Mouse (Mus musculus) CH12.LX (cell line): ENCODE measurements at regions not wholly inside any gene's neighbourhood (a gene's known extent, or its start where the extent isn't known, plus 50 kb on each side); places are given as distances from the start of the nearest gene placed in this dataset.

Experiments
- CHD2 ChIP-seq: IDR thresholded peaks from 2 replicates; pipeline ENCODE4 v1.6.1; 2011; ENCODE audit warnings: low read length, improper control_type of control experiment
- CTCF ChIP-seq, 2 experiments: IDR thresholded peaks in 1 of 2; conservative IDR thresholded peaks in 1 of 2; 2 replicates each; pipeline ENCODE4 v1.5.1; 2011 to 2012; ENCODE audit warnings: low read depth in 2 of 2, low read length in 2 of 2, improper control_type of control experiment in 1 of 2, inconsistent platforms in 1 of 2, mild to moderate bottlenecking in 1 of 2, moderate library complexity in 1 of 2
- EP300 ChIP-seq: IDR thresholded peaks from 2 replicates; pipeline ENCODE4 v1.6.1; 2011; ENCODE audit warnings: low read length, improper control_type of control experiment
- IRF4 ChIP-seq: IDR thresholded peaks from 2 replicates; pipeline ENCODE4 v1.6.1; 2014; ENCODE audit warnings: low read depth, mild to moderate bottlenecking, inconsistent platforms, low read length, improper control_type of control experiment
- KAT2A ChIP-seq: IDR thresholded peaks from 2 replicates; pipeline ENCODE4 v1.6.1; 2012; ENCODE audit warnings: low read length, improper control_type of control experiment, inconsistent platforms; ENCODE audit not compliant: insufficient replicate concordance
- POLR2A ChIP-seq: IDR thresholded peaks from 2 replicates; pipeline ENCODE4 v1.6.1; 2011; ENCODE audit warnings: low read depth, mild to moderate bottlenecking, improper control_type of control experiment, low read length
- SIN3A ChIP-seq: IDR thresholded peaks from 2 replicates; pipeline ENCODE4 v1.6.1; 2012; ENCODE audit warnings: low read length, improper control_type of control experiment, inconsistent platforms
- SMC3 ChIP-seq: IDR thresholded peaks from 2 replicates; pipeline ENCODE4 v1.6.1; 2011; ENCODE audit warnings: low read depth, low read length, improper control_type of control experiment
- ZC3H11A ChIP-seq: IDR thresholded peaks from 2 replicates; pipeline ENCODE4 v1.6.1; 2012; ENCODE audit warnings: low read depth, mild to moderate bottlenecking, inconsistent platforms, low read length, improper control_type of control experiment

DNA sequence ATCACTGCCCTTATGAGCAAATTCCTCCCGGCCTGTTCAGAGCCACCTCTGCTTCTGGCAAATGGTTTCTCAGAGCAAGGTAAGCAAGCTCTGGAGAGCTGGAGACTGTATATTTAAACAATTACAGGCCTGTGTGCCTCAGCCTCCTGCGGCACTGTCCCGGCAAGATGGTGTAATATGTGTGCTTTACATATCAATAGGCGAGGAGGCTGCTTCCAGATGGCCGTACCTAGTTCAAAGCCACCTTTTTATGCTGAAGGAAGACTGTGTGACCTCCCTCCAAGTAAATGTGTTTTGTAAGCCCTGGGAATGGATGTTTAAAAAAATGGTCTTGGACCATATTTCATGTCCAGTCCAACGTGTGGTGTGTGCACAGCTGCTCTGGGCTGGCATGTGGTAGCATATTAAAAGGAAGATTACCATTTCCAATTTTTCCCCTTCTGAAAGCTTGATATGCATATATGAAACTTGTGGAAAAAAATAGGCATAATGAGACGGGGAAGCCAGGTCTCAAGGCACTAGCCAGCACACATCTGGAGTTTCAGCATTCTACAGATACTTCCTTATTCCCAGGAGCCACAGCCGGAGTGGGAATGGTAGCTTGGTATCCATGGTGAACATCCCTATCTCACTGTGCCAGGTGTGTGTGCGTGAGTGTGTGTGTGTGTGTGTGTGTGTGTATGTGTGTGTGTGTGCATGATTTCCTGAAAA is 717.6 kb upstream of the Car8 start:
- no peak for TF ChIP-seq CTCF (conservative IDR thresholded peaks at IDR 0.05 in 1 of 2, IDR thresholded peaks at IDR 0.05 in 1 of 2; ENCODE audit: low read depth in 2 of 2, low read length in 2 of 2)
- TF ChIP-seq EP300: no peak
- TF ChIP-seq KAT2A: no peak
- TF ChIP-seq ZC3H11A: no peak
- TF ChIP-seq SIN3A: no peak
- no peak for TF ChIP-seq CHD2
- no peak for TF ChIP-seq POLR2A
- TF ChIP-seq SMC3: no peak
- no peak for TF ChIP-seq IRF4
